Mouse (Mus musculus) forebrain, embryonic 11.5 days (tissue): ENCODE results near the gene Il1rapl2. TPM values are rescaled to one million over a fixed set of nuclear protein-coding genes. Genes with fewer than 3 reads are reported as not detected.

Source experiments
- ATAC-seq: fragments of 200-750 bp; cut with Nextera tagmentation; replicated peaks from 2 replicates; pipeline ENCODE4 v1.8.0; 2017; ENCODE audit warnings: moderate TSS enrichment; ENCODE audit not compliant: low FRiP score
- DNase-seq: peaks from one replicate; pipeline ENCODE4 v3.0.0-alpha.2; 2017; ENCODE audit warnings: low spot score
- H3K27ac ChIP-seq: fragments of 300-500 bp; sonication (generic); 2 replicates; pipeline ENCODE4 v1.5.1; 2014; ENCODE audit warnings: low read depth, low read length
- H3K27me3 ChIP-seq: fragments of 300-500 bp; sonication (generic); 2 replicates; pipeline ENCODE4 v1.6.1; 2014; ENCODE audit warnings: mild to moderate bottlenecking, low read length, mixed read lengths; ENCODE audit not compliant: control insufficient read depth, insufficient read depth
- H3K36me3 ChIP-seq: fragments of 300-500 bp; sonication (generic); 2 replicates; pipeline ENCODE4 v1.6.1; 2014; ENCODE audit warnings: mild to moderate bottlenecking, low read length, moderate library complexity, mixed read lengths; ENCODE audit not compliant: control insufficient read depth, insufficient read depth
- H3K4me1 ChIP-seq: fragments of 300-500 bp; sonication (generic); replicated peaks from 2 replicates; pipeline ENCODE4 v1.6.1; 2014; ENCODE audit warnings: low read length, mixed read lengths; ENCODE audit not compliant: control insufficient read depth, insufficient read depth
- H3K4me2 ChIP-seq: fragments of 300-500 bp; sonication (generic); 2 replicates; pipeline ENCODE4 v1.6.1; 2014; ENCODE audit warnings: low read depth, mild to moderate bottlenecking, low read length, moderate library complexity, mixed read lengths; ENCODE audit not compliant: severe bottlenecking
- H3K4me3 ChIP-seq: fragments of 300-500 bp; sonication (generic); 2 replicates; pipeline ENCODE4 v1.5.1; 2014; ENCODE audit warnings: low read depth, low read length
- H3K9ac ChIP-seq: fragments of 300-500 bp; sonication (generic); 2 replicates; pipeline ENCODE4 v1.6.1; 2014; ENCODE audit warnings: low read length
- H3K9me3 ChIP-seq: fragments of 300-500 bp; sonication (generic); 2 replicates; pipeline ENCODE4 v1.6.1; 2016; ENCODE audit warnings: low read length, mixed read lengths; ENCODE audit not compliant: control insufficient read depth
- WGBS: fragments of 180-500 bp; shearing (Covaris S2); extraction: QIAGEN DNeasy Blood & Tissue Kit; methylation state at CpG from one replicate; pipeline ENCODE4 v1.1.7; 2014; 5-methylcytosine and 5-hydroxymethylcytosine counted together
- polyA plus RNA-seq: library from polyadenylated mRNA; unstranded; fragments of >200 nt; fragmentation: Nextera tagmentation; extraction: Ambion mirVana; gene quantifications from 2 replicates; pipeline ENCODE4 v1.2.1, GENCODE M21; 2014

The Il1rapl2 gene
- polyA plus RNA-seq, 1 experiment from 2014 or later: 0.31 TPM

DNA sequence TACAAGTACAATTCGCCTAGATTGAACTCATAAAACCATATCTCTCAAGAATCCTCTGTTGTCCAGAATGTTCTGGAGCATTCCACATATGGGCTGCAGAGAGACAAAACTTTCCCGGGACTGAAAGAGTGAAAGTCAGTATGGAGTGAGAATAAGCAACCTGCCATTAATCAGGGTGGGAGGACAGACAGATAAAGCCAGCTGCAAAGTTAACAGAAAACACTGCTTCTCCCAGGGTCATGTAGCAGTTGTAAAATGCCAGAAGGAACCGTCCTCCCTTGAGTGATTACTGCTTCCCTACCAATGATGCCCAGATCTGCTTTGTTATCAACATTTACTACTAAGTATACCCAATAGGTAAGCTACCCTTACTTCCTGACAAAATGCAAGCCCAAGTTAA, 1230.5 kb downstream of the Il1rapl2 start:
- no peaks in the 10 kb centered on the region for H3K4me1 ChIP-seq
- no peak for ATAC-seq
- no peak overlapping the region for H3K9ac ChIP-seq

DNA sequence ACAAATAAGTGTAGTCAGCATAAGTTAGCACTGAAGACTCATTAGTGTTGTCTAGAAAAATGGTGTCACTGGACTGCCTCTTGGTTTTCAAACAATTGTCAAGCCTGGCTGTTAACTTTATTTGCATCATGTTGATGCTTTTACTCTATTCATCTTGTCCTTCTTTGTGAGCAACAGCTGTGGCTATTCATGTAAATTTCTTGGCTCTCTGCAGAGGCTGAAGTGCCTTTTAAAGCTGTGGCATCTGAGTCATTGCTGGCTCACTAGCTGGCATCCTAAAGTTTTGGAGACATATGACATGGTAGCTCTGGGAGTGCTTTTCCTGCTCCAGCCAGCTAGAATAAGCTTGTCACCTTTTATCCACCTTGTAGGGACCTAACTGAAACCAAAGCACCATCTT, 1261.5 kb downstream of the Il1rapl2 start:
- Histone ChIP-seq H3K27me3 (no peaks in the 10 kb centered on the region), H3K9ac (no peak overlapping the region), H3K9me3 (no peaks in the 10 kb centered on the region), H3K27ac (no peak overlapping the region), H3K36me3 (no peaks in the 10 kb centered on the region), H3K4me1 (no peaks in the 10 kb centered on the region), H3K4me3 (no peak overlapping the region), H3K4me2 (no peak overlapping the region)
- no peak for ATAC-seq
- no peak for DNase-seq

More for the DNA sequence above, 1230.5 kb downstream of the Il1rapl2 start:
- H3K27me3 ChIP-seq: no peaks in the 10 kb centered on the region; the same call in 1 of the 2 replicates
- H3K27ac ChIP-seq: no peak overlapping the region
- DNase-seq: no peak
- no peak overlapping the region for H3K4me3 ChIP-seq
- no peaks in the 10 kb centered on the region for H3K9me3 ChIP-seq
- 75% methylated on average over 3 of the region's 3 CpGs for WGBS
- no peak overlapping the region for H3K4me2 ChIP-seq
- H3K36me3 ChIP-seq: no peaks in the 10 kb centered on the region

DNA sequence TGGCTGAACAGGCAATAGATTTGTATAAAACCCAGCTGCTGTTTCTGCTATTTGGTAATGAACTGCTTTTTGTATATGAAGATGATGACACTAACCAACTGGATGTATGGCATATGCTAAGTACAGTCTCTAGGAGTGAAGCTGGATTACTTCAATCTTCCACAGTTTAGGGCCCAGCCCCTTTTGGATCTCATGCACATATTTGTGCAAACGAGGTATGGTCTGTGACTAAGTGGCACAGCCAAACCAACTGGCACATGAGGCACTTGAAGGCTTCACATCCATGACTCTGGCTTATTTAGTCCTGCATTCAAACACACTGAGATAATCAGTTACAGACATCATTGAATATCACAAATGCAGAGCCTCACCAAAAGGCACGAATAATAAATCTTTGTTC, 1263.5 kb downstream of the Il1rapl2 start:
- Histone ChIP-seq H3K27me3 (no peaks in the 10 kb centered on the region; the same call in 1 of the 2 replicates), H3K9ac (no peak overlapping the region), H3K4me2 (no peak overlapping the region), H3K27ac (no peak overlapping the region), H3K4me3 (no peak overlapping the region), H3K4me1 (no peaks in the 10 kb centered on the region), H3K9me3 (no peaks in the 10 kb centered on the region), H3K36me3 (no peaks in the 10 kb centered on the region)
- DNase-seq: no peak
- no peak for ATAC-seq
- WGBS: 76% methylated on average over 2 of the region's 2 CpGs

DNA sequence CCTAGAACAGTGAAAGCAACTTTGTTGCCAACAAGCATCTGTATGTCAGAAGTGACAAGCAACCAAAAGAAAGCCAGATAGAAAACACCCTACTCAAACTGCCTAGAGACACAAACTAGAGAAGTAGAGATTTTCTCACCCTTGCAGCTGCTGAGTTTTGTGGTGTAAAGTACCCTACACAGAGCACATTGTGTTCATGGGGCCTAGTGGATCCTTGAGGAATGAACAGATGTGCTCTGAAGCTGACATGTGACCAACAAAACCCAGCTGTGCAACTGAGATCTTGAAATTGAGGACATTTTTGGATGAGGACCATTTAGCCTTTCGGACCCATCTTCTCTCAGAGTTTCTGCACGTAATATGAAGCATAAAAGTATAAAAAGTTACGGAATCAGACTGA, 1268.0 kb downstream of the Il1rapl2 start:
- Histone ChIP-seq H3K27ac (no peak overlapping the region), H3K4me3 (no peak overlapping the region), H3K4me2 (no peak overlapping the region), H3K27me3 (no peaks in the 10 kb centered on the region; the same call in 1 of the 2 replicates), H3K36me3 (no peaks in the 10 kb centered on the region), H3K4me1 (no peaks in the 10 kb centered on the region), H3K9ac (no peak overlapping the region), H3K9me3 (no peaks in the 10 kb centered on the region)
- ATAC-seq: no peak
- no peak for DNase-seq
- 89% methylated on average over 3 of the region's 3 CpGs for WGBS
